Mouse (Mus musculus): Measurements from ENCODE around the gene Cox6a1. TPM values are rescaled to one million over a fixed set of nuclear protein-coding genes. Genes with fewer than 3 reads are reported as not detected.
A peak's percentile ranks its signal among the peaks of the same experiment; 100 is the strongest.

Gene Cox6a1
- polyA plus RNA-seq, 1 experiment from 2014 or later, result 981 TPM

DNA sequence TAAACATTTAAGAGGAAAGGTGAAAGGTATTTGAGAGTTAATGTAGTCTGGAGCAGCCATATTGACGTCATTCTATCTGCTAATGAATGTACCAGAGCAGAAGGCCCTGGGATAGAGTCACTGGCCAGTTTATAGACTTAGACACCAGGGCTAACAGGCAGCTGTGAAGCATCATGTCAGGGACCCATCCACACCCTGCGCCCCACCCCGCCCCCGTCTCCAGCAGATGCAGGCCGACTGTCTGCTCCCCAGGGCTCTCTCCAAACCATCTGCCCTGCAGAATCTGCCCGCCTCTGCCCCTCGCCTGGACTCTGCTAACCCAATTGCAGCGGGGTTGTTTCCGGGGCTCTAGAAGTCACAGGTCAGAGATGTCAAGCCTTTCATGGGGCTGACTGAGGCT, 23.0 kb upstream of the Cox6a1 start:
- peaks cover 18% of the 10 kb centered on the region for H3K4me1 ChIP-seq
- 0 out of 2 replicates have a peak overlapping the region, but pooled peaks have one; percentile 39 for H3K27ac ChIP-seq
- H3K4me3 ChIP-seq (replicated peaks), result no peak overlapping the region

DNA sequence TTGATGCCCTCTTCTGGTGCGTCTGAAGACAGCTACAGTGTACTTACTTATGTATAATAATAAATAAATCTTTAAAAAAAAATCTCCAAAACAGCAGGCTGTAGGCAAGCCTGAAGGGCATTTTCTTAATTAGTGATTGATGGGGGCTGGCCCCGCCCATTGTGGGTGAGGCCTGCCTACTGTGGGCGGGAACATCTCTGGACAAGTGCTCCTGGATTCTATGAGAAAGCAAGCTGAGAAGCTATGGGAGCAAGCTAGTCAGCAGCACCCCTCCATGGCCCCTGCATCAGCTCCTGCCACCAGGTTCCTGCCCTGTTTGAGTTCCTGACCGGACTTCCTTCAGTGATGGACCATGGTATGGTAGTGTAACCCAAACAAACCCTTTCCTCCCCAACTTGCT, 16.0 kb upstream of the Cox6a1 start:
- no peaks in the 10 kb centered on the region for H3K9me3 ChIP-seq (replicated peaks)
- ATAC-seq (replicated peaks; ENCODE audit: low FRiP score), result no peak
- H3K36me3 ChIP-seq, result no peaks in the 10 kb centered on the region
- H3K27me3 ChIP-seq, result no peaks in the 10 kb centered on the region
- no peak overlapping the region for H3K27ac ChIP-seq
- H3K4me1 ChIP-seq, result peaks cover 12% of the 10 kb centered on the region
- WGBS, result 83% methylated on average over 4 of the region's 4 CpGs
- H3K9ac ChIP-seq, result no peak overlapping the region
- H3K4me3 ChIP-seq (replicated peaks), result no peak overlapping the region
- no peak overlapping the region for H3K4me2 ChIP-seq

More for the DNA sequence above, 23.0 kb upstream of the Cox6a1 start:
- H3K27me3 ChIP-seq, result no peaks in the 10 kb centered on the region
- no peaks in the 10 kb centered on the region for H3K36me3 ChIP-seq
- WGBS, result 22% methylated on average over 9 of the region's 9 CpGs
- H3K9me3 ChIP-seq (replicated peaks), result no peaks in the 10 kb centered on the region
- peak; percentile 67; the same call in 1 of the 2 replicates for ATAC-seq (replicated peaks; ENCODE audit: low FRiP score)
- H3K9ac ChIP-seq, result no peak overlapping the region
- no peak overlapping the region for H3K4me2 ChIP-seq

DNA sequence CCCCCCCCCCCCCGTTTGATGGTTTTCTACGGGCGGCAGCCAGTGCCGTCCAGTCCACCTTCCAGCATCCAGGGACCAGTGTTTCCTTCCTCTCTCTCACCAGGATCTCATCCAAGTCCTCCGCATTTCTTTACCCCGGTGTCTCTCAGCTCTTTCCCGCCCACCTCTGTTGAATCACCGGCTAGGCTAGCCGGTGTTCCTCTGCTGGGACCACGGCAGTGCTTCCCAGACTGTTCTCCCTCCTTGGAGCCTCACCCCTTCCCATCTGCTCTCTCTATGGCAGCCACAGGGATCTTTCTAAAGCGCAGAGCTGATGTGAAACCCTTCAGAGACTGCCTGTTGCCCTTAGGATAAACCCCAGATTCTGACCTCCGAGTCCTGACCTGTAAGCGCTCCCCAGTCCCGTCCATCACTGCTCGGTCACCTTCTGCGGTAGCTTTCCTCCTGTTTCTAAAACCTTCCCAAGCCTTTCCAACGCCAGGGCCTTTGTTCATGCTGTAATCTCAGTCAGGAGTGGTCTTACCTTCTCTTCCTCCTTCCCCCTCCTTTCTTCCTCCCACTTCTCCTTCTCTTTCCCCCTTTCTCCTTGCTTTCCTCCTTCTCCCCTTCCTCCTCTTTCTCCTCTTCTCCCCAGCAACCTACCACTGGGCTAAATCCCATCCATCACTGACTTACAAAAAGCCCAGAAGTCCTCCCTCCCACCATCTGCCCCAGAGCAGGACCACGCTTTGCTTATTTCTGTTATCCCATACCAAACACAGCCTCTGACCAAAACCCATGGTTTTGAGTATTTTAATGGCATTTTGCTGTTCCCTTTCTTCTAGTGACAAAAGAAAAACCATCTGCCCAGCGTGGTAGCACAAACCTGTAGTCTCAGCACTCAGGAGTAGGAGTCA, 14.3 kb upstream of the Cox6a1 start:
- 21% methylated on average over 19 of the region's 19 CpGs for WGBS

DNA sequence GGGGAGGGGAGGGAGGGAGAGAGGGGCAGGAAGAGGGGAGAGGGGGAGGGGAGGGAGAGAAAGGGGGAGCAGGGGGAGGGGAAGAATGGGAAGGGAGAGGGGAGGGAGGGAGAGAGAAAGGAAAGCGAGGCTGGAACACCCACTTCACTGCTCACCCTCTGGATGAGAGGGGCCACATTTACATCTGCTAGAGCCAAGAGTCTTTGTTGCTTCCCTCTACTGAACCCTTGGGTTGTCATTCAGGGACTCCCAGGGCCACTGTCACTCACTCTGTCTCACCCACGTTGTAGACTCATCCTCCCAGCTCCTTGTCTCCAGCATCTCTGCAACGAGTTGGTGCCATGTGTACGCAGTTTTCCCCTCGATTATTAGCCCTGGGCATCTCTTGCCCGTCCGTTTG, 13.4 kb upstream of the Cox6a1 start:
- Histone ChIP-seq H3K9ac (no peak overlapping the region), H3K36me3 (no peaks in the 10 kb centered on the region), H3K27ac (no peak overlapping the region), H3K9me3 (replicated peaks) (no peaks in the 10 kb centered on the region), H3K4me2 (no peak overlapping the region), H3K27me3 (no peaks in the 10 kb centered on the region), H3K4me1 (peaks cover 16% of the 10 kb centered on the region), H3K4me3 (replicated peaks) (no peak overlapping the region)
- no peak for ATAC-seq (replicated peaks; ENCODE audit: low FRiP score)
- WGBS, result 42% methylated on average over 7 of the region's 7 CpGs

More for the DNA sequence above, 14.3 kb upstream of the Cox6a1 start:
- H3K36me3 ChIP-seq, result no peaks in the 10 kb centered on the region
- no peak overlapping the region for H3K27ac ChIP-seq
- H3K27me3 ChIP-seq, result no peaks in the 10 kb centered on the region
- H3K9ac ChIP-seq, result no peak overlapping the region
- H3K9me3 ChIP-seq (replicated peaks), result no peaks in the 10 kb centered on the region
- no peak overlapping the region for H3K4me3 ChIP-seq (replicated peaks)
- peak overlapping the region; percentile 7; the same call in 1 of the 2 replicates for H3K4me2 ChIP-seq
- ATAC-seq (replicated peaks; ENCODE audit: low FRiP score), result no peak
- peaks cover 16% of the 10 kb centered on the region for H3K4me1 ChIP-seq

DNA sequence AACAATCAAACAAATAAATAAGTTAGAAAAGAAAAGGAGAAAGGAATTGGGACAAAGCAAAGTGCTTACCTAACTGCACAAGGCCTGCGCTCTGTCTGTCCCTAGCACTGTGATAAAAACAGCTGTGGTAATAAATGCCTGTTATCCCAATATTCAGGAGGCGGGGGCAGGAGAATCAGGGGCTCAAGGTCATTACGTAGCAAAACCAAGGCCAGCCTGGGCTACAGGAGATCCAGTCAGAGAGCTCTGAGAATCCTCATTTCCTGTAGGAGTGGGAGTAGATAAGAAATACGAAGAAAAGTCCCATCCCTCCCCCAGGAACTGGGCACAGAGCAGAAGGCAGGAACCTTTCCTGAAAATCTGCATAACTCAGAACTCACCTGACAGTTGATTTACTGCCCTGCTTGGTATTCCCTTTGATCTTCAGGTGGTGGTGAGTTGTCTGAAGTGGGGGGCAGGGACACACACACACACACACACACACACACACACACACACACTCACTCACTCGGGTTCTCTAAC, 11.1 kb upstream of the Cox6a1 start:
- Histone ChIP-seq H3K27ac (peak overlapping the region; percentile 59), H3K9me3 (replicated peaks) (no peaks in the 10 kb centered on the region), H3K9ac (no peak overlapping the region), H3K4me3 (replicated peaks) (no peak overlapping the region), H3K36me3 (no peaks in the 10 kb centered on the region), H3K27me3 (no peaks in the 10 kb centered on the region), H3K4me1 (peaks cover 16% of the 10 kb centered on the region), H3K4me2 (no peak overlapping the region)
- no peak for ATAC-seq (replicated peaks; ENCODE audit: low FRiP score)
- WGBS, result 41% methylated on average over 5 of the region's 5 CpGs

DNA sequence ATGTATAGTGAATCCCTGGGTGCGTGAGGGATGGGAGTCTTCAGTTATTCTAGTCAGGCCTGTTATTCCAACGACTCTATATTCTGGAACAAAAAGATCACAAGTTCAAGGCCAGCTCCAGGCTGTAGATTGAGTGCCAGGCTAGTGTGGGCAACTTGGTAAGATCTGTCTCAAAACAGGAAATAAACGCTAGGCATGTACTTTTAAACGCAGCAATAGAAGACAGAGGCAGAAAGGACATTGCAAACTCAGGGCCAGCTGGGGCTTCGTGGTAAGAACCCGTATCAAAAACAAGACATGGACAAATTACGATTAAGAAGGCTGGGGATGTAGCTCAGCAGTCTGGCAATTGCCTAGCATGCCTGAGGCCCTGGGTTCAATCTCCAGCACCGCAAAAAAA, 10.7 kb upstream of the Cox6a1 start:
- peaks cover 16% of the 10 kb centered on the region for H3K4me1 ChIP-seq
- H3K4me3 ChIP-seq (replicated peaks), result no peak overlapping the region
- peak overlapping the region; percentile 59 for H3K27ac ChIP-seq
- H3K9ac ChIP-seq, result no peak overlapping the region
- no peak overlapping the region for H3K4me2 ChIP-seq
- H3K27me3 ChIP-seq, result no peaks in the 10 kb centered on the region
- no peak for ATAC-seq (replicated peaks; ENCODE audit: low FRiP score)
- no peaks in the 10 kb centered on the region for H3K36me3 ChIP-seq
- 80% methylated on average over 8 of the region's 8 CpGs for WGBS
- no peaks in the 10 kb centered on the region for H3K9me3 ChIP-seq (replicated peaks)

DNA sequence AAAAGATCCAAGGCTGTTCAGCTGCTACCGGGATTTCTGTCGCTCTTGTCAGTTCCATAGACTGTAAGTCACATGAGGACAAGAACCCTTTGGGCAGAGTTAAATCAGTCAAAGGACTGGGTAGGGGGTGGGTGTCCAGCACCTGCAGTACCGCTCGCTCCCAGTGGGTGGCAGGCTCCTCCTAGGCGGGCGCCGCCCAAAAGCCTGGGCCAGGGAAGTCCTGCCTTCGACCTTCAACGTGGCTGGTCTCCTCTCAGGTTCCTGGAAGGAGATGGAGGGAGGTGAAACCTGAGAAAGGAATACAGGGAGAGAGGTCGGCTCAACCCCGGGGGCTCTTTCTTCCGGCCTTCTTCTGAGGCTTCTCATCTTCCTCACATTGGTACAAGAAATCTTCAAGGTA, 10.1 kb upstream of the Cox6a1 start:
- WGBS, result 3% methylated on average over 12 of the region's 12 CpGs
- Histone ChIP-seq H3K4me1 (peaks cover 16% of the 10 kb centered on the region), H3K4me2 (no peak overlapping the region), H3K27ac (peak overlapping the region; percentile 59; the same call in 1 of the 2 replicates), H3K9ac (no peak overlapping the region), H3K9me3 (replicated peaks) (no peaks in the 10 kb centered on the region), H3K36me3 (no peaks in the 10 kb centered on the region), H3K27me3 (no peaks in the 10 kb centered on the region), H3K4me3 (replicated peaks) (no peak overlapping the region)
- ATAC-seq (replicated peaks; ENCODE audit: low FRiP score), result peak; percentile 76

DNA sequence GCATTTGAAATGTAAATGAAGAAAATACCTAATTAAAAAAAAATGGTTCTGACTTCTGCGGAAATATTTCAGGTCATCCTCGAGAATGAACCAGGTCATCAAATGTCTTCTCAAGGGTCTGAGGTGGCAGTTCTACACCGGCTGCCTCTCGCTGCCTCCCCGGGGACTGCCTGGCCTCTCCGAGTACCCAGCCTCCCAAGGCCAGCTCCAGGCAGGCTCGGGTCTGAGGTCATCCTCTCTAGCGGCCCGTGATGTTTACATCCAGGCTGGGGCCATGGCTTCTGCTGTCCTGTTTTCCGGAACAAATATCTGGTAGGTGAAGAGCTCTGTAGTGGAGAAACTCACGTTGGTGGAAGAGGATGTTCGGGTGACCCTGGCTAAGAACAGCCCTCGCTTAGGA, 6.3 kb upstream of the Cox6a1 start:
- 38% methylated on average over 13 of the region's 13 CpGs for WGBS
- no peaks in the 10 kb centered on the region for H3K27me3 ChIP-seq
- H3K9ac ChIP-seq, result no peak overlapping the region
- peaks cover 7% of the 10 kb centered on the region for H3K4me1 ChIP-seq
- H3K4me2 ChIP-seq, result no peak overlapping the region
- no peaks in the 10 kb centered on the region for H3K36me3 ChIP-seq
- no peak overlapping the region for H3K4me3 ChIP-seq (replicated peaks)
- no peak overlapping the region for H3K27ac ChIP-seq
- no peaks in the 10 kb centered on the region; the same call in 1 of the 2 replicates for H3K9me3 ChIP-seq (replicated peaks)
- ATAC-seq (replicated peaks; ENCODE audit: low FRiP score), result no peak

DNA sequence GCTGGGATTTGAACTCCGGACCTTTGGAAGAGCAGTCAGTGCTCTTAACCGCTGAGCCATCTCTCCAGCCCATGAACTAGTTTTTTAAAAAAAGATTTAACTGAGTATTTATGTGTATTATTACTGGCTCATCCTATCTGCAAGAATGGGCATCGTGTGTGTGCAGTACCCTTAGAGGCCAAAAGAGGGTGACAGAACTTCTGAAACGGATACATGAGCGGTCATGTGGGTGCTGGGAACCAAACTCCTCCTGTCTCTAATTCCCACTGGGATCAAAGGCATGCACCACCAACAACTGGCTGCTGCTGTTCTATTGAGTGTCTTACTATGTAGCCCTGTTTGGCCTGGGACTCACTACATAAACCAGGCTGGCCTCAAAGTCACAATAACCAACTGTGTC, 2.6 kb upstream of the Cox6a1 start:
- no peak overlapping the region for H3K9ac ChIP-seq
- H3K27ac ChIP-seq, result no peak overlapping the region
- no peak for ATAC-seq (replicated peaks; ENCODE audit: low FRiP score)
- H3K36me3 ChIP-seq, result peaks cover 8% of the 10 kb centered on the region
- no peak overlapping the region for H3K4me2 ChIP-seq
- H3K4me1 ChIP-seq, result peaks cover 22% of the 10 kb centered on the region
- no peaks in the 10 kb centered on the region; the same call in 1 of the 2 replicates for H3K9me3 ChIP-seq (replicated peaks)
- no peak overlapping the region for H3K4me3 ChIP-seq (replicated peaks)
- 82% methylated on average over 5 of the region's 5 CpGs for WGBS
- H3K27me3 ChIP-seq, result no peaks in the 10 kb centered on the region

DNA sequence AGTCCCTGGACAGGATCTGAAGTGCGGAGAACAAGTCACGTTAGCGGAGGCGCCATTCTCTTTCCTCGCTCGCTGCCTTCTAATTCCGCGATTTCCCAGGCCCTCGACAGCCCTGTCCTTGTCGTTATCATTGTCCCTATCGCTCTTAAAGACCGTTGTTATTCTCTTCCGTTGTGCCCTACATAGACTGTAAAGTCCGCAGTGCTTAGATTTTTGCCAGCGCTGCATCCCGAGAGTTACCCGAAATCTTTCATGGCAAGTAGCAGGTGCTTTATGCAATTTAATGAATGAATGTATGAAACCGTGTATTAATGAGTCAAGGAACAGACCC, 409 bp upstream of the Cox6a1 start:
- peak overlapping the region; percentile 49 for H3K9ac ChIP-seq
- 0% methylated on average over 18 of the region's 18 CpGs for WGBS
- H3K9me3 ChIP-seq (replicated peaks), result no peaks in the 10 kb centered on the region; the same call in 1 of the 2 replicates
- H3K4me2 ChIP-seq, result peak overlapping the region; percentile 88
- H3K27me3 ChIP-seq, result no peaks in the 10 kb centered on the region
- peak; percentile 52 for ATAC-seq (replicated peaks; ENCODE audit: low FRiP score)
- H3K4me3 ChIP-seq (replicated peaks), result peak overlapping the region; percentile 94
- H3K36me3 ChIP-seq, result peaks cover 29% of the 10 kb centered on the region
- peak overlapping the region; percentile 80 for H3K27ac ChIP-seq
- H3K4me1 ChIP-seq, result peaks cover 22% of the 10 kb centered on the region

DNA sequence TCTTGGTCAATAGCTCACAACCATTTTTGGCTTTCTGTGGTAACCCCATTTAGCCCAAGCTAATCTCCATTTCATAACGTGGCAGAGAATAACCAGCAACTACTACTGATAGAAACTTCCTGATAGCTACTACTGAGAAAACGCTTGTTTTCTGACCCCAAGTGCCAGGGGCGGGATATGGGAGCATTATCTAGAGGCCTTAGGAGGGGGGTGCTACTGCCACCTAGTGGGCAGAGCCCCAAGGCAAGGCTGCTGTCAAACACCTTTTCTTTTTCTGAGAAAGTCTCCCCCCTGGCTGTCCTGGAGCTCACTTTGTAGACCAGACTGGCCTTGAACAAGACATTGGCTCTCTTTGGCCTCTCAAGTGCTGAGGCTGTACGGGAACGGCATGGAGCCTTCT, 1.2 kb downstream of the Cox6a1 start:
- ATAC-seq (replicated peaks; ENCODE audit: low FRiP score), result no peak

More for the DNA sequence above, 1.2 kb downstream of the Cox6a1 start:
- peaks cover 45% of the 10 kb centered on the region for H3K36me3 ChIP-seq
- no peaks in the 10 kb centered on the region for H3K27me3 ChIP-seq
- H3K4me3 ChIP-seq (replicated peaks), result peak overlapping the region; percentile 94
- peak overlapping the region; percentile 88 for H3K4me2 ChIP-seq
- H3K27ac ChIP-seq, result no peak overlapping the region
- H3K9me3 ChIP-seq (replicated peaks), result no peaks in the 10 kb centered on the region; the same call in 1 of the 2 replicates
- 0 out of 2 replicates have a peak overlapping the region, but pooled peaks have one; percentile 91 for H3K9ac ChIP-seq
- H3K4me1 ChIP-seq, result peaks cover 24% of the 10 kb centered on the region
- WGBS, result 3% methylated on average over 5 of the region's 5 CpGs
